Mouse (Mus musculus) heart, postnatal 0 days (tissue): ENCODE measurements around the gene Gm5129. TPM values are rescaled to one million over a fixed set of nuclear protein-coding genes. Genes with fewer than 3 reads are reported as not detected.
"Not testable (repeated sequence)": the region's sequence is repeated elsewhere in the genome, so short reads cannot be mapped to it uniquely, and the experiment has no call there.

Experiments used
- ATAC-seq: fragments of 200-750 bp; cut with Nextera tagmentation; 2 replicates; pipeline ENCODE4 v1.8.0; 2017; ENCODE audit warnings: low read depth, moderate number of reproducible peaks, moderate library complexity; ENCODE audit not compliant: insufficient read depth
- DNase-seq: peaks from one replicate; pipeline ENCODE4 v3.0.0-alpha.2; 2016; ENCODE audit warnings: low spot score
- H3K27ac ChIP-seq: fragments of 300-500 bp; sonication (generic); 2 replicates; pipeline ENCODE4 v1.5.1; 2014; ENCODE audit warnings: low read depth, mild to moderate bottlenecking
- H3K27me3 ChIP-seq: fragments of 300-500 bp; sonication (generic); 2 replicates; pipeline ENCODE4 v1.6.1; 2014; ENCODE audit warnings: low read length, mixed read lengths; ENCODE audit not compliant: control insufficient read depth, insufficient read depth
- H3K36me3 ChIP-seq: fragments of 300-500 bp; sonication (generic); replicated peaks from 2 replicates; pipeline ENCODE4 v1.6.1; 2014; ENCODE audit warnings: low read length, mixed read lengths; ENCODE audit not compliant: control insufficient read depth, insufficient read depth
- H3K4me1 ChIP-seq: fragments of 300-500 bp; sonication (generic); 2 replicates; pipeline ENCODE4 v1.6.1; 2014; ENCODE audit warnings: antibody characterized with exemption; ENCODE audit not compliant: control insufficient read depth, insufficient read depth
- H3K4me2 ChIP-seq: fragments of 300-500 bp; sonication (generic); 2 replicates; pipeline ENCODE4 v1.6.1; 2014; ENCODE audit warnings: low read depth, mild to moderate bottlenecking, low read length, moderate library complexity
- H3K4me3 ChIP-seq: fragments of 300-500 bp; sonication (generic); 2 replicates; pipeline ENCODE4 v1.5.1; 2014; ENCODE audit warnings: low read depth, low read length
- H3K9ac ChIP-seq: fragments of 300-500 bp; sonication (generic); replicated peaks from 2 replicates; pipeline ENCODE4 v1.6.1; 2014; ENCODE audit warnings: low read depth, low read length, mixed read lengths
- H3K9me3 ChIP-seq: fragments of 300-500 bp; sonication (generic); replicated peaks from 2 replicates; pipeline ENCODE4 v1.6.1; 2016; ENCODE audit warnings: low read length; ENCODE audit not compliant: control insufficient read depth
- CTCF ChIP-seq: IDR thresholded peaks from 2 replicates; pipeline ENCODE4 v1.5.1; 2016; ENCODE audit warnings: antibody characterized with exemption, control low read depth, low read depth
- EP300 ChIP-seq: IDR thresholded peaks from 2 replicates; pipeline ENCODE4 v1.6.1; 2016; ENCODE audit warnings: antibody characterized with exemption, low read depth
- WGBS: fragments of 180-500 bp; shearing (Covaris S2); extraction: QIAGEN DNeasy Blood & Tissue Kit; methylation state at CpG from one replicate; pipeline ENCODE4 v1.1.7; 2014; 5-methylcytosine and 5-hydroxymethylcytosine counted together
- polyA plus RNA-seq: library from polyadenylated mRNA; unstranded; fragments of >200 nt; fragmentation: Nextera tagmentation; extraction: Ambion mirVana; gene quantifications from 2 replicates; pipeline ENCODE4 v1.2.1, GENCODE M21; 2015
- total RNA-seq: library from RNA; depleted of rRNA; stranded (reverse); fragments of >200 nt; gene quantifications from 2 replicates; pipeline ENCODE4 v1.2.3, GENCODE M21; 2014; ENCODE audit warnings: low replicate concordance; rRNA removed

The Gm5129 gene
- total RNA-seq: not detected in 2 replicates
- polyA plus RNA-seq: not detected in 2 replicates

DNA sequence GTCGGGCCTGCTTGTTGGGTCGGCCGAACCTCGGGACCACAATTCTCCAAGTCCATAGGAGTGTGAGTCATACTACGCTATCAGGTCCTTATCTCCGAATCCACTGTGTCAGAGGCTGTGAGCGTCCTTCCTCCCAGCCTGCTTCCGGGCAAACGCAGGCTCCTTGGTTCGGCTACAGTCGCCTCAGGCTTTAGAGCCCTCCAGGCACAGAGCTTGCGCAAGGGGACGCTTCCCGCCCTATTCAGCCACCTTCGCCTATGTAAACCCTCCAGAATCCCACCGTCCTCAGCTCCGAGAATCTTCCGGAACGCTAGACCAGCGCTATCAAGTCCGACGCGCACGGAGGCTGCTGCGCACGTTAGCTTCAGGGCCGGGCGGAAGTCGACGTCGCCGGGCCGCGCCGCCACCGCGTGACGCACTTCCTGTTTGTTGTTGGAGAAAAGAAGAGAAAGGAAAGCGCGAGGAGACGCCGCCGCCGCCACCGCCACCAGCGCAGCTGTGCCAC is at the start of gene Gm5129, which contains the start of gene Dnajb6:
Gene Gm5129 (minus strand): TSS at position 380 of the 505 bp plus-strand sequence.
Gene Dnajb6 (plus strand): TSS at position 132 of the 505 bp plus-strand sequence.
- peak within 1 kb of the TSS; percentile 71 for H3K4me2 ChIP-seq
- TF ChIP-seq CTCF (no peak), EP300 (no peak)
- H3K4me3 ChIP-seq: peak within 1 kb of the TSS; percentile 76
- no peaks in the 10 kb centered on the region for H3K27me3 ChIP-seq
- no peaks in the 10 kb centered on the region for H3K9me3 ChIP-seq
- 1% methylated on average over 46 of the region's 46 CpGs for WGBS
- DNase-seq (peak; percentile 92), ATAC-seq (peak; percentile 93)
- H3K9ac ChIP-seq: peak within 1 kb of the TSS; percentile 90
- peak within 1 kb of the TSS; percentile 98 for H3K27ac ChIP-seq
- H3K4me1 ChIP-seq: peaks cover 17% of the 10 kb centered on the region
- H3K36me3 ChIP-seq: no peaks in the 10 kb centered on the region

DNA sequence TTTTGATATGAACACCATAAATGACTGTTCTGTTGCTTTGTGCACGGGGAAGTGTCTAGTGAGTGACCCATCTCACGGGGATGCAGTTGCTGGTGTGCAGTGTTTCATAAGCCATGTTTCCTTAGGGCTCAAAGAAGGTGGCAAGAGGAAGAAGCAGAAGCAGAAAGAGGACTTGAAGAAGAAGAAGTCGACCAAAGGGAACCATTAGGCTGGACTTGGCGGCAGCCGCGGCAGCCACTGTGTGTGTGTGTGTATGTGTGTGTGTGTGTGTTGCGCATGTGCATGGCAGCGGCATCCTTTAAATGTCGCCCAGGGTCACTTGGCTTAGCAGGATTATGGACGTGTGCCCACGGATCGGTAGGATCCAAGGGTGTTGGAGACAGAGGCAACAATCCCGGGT is 49.2 kb upstream of the Gm5129 start:
- not testable (repeated sequence) for DNase-seq, H3K9ac ChIP-seq, H3K4me3 ChIP-seq, ATAC-seq, H3K27me3 ChIP-seq, H3K27ac ChIP-seq, H3K9me3 ChIP-seq, H3K4me1 ChIP-seq, H3K4me2 ChIP-seq
- WGBS: 82% methylated on average over 9 of the region's 13 CpGs
- 0 out of 2 replicates have a peak, but pooled peaks cover 12% of the 10 kb centered on the region for H3K36me3 ChIP-seq

- ATAC-seq: no peak
- H3K27ac ChIP-seq: no peak overlapping the region
- no peak overlapping the region for H3K4me3 ChIP-seq
Measured at GRCm38 (mm10) chr5:29782261-29782660, 46.5 kb upstream of the Gm5129 start.

DNA sequence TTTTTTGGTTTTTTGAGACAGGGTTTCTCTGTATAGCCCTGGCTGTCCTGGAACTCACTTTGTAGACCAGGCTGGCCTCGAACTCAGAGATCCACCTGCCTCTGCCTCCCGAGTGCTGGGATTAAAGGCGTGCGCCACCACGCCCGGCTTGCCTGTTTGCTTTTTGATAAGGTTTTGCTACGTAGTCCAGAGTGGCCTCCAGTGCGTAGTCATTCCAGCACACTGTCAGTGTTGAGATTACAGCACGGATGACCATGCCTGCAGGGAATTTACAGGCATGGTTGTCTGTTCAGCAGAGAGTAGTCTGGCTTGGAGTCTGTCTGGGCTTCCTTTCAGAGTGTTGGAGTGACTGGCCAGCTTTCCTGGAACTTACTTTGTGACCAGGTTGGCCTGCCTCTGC is 44.0 kb upstream of the Gm5129 start:
- Histone ChIP-seq H3K36me3 (0 out of 2 replicates have a peak, but pooled peaks cover 27% of the 10 kb centered on the region), H3K27ac (peak overlapping the region; percentile 15; the same call in 1 of the 2 replicates), H3K4me1 (peaks cover 19% of the 10 kb centered on the region; the same call in 1 of the 2 replicates)
- DNase-seq, H3K27me3 ChIP-seq, H3K4me2 ChIP-seq, ATAC-seq, H3K4me3 ChIP-seq, H3K9me3 ChIP-seq, H3K9ac ChIP-seq: not testable (repeated sequence)
- 51% methylated on average over 9 of the region's 9 CpGs for WGBS

More at GRCm38 (mm10) chr5:29782261-29782660, 46.5 kb upstream of the Gm5129 start:
- DNase-seq: no peak
- 97% methylated on average over 3 of the region's 3 CpGs for WGBS
- no peak overlapping the region for H3K9ac ChIP-seq
- H3K9me3 ChIP-seq: no peaks in the 10 kb centered on the region
- H3K4me1 ChIP-seq: peaks cover 5% of the 10 kb centered on the region; the same call in 1 of the 2 replicates
- 0 out of 2 replicates have a peak, but pooled peaks cover 27% of the 10 kb centered on the region for H3K36me3 ChIP-seq
- no peak for TF ChIP-seq CTCF
- no peak for TF ChIP-seq EP300
- H3K27me3 ChIP-seq: no peaks in the 10 kb centered on the region
- H3K4me2 ChIP-seq: no peak overlapping the region

DNA sequence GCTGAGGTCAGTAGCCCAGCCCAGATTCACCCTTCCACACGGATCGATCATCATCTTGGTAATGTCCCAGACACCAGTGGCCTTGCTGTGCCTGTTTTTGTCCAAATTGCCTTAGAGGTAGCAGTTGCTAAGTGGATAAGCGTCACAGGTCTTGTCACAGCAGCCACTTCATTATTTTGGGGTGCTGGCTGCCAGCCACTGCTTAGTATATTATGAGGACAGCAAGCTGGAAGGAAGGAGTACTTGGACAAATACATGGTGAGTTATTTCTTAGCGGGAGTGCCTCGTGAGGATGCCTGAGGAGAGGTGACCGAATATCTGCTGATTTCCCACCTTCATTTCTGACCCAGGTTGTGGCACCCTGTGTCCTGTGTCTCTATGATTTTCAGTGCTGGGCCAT is 42.3 kb upstream of the Gm5129 start:
- no peak for ATAC-seq
- WGBS: 62% methylated on average over 6 of the region's 6 CpGs

More for the DNA sequence above, 42.3 kb upstream of the Gm5129 start:
- DNase-seq: no peak
- Histone ChIP-seq H3K9ac (no peak overlapping the region), H3K27me3 (no peaks in the 10 kb centered on the region), H3K9me3 (no peaks in the 10 kb centered on the region), H3K4me3 (no peak overlapping the region), H3K4me2 (no peak overlapping the region), H3K36me3 (0 out of 2 replicates have a peak, but pooled peaks cover 27% of the 10 kb centered on the region), H3K4me1 (peaks cover 33% of the 10 kb centered on the region), H3K27ac (no peak overlapping the region)
- TF ChIP-seq EP300 (no peak), CTCF (no peak)
